Mouse (Mus musculus) cerebellum, postnatal 10 days (tissue): Measurements from ENCODE around the gene Ccdc160.

Experiments used
- DNase-seq, 2 experiments: peaks; one replicate each; pipeline ENCODE4 v3.0.0; 2021; ENCODE audit warnings: mixed read lengths in 2 of 2

The Ccdc160 gene

GRCm38 (mm10) chrX:52790980-52791593 lies at the start of gene Ccdc160:
TSS of gene Ccdc160 (plus strand) at chrX:52791200.
- peak; percentile 79 to 87 for DNase-seq

DNA sequence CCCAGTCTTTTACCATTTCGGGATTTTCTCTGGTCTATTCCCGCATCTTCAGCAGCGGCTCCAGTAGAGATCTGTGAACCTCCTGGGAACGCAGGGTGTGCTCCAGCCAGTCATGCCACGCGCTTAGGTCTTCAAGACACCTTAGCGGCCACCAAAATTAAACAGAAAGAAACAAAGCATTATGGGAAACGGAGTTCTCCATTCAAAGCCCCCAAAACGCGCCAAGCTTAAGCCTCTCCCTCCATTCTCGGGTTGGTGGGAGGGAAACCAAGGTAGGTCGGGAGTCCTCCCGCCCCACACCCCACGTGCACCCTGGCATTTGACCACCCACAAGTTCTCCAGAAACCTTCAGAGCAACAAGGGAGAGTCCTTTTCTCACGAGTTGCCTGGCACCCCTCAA lies 47.2 kb upstream of the Ccdc160 start:
- DNase-seq: peak; percentile 3 to 5

DNA sequence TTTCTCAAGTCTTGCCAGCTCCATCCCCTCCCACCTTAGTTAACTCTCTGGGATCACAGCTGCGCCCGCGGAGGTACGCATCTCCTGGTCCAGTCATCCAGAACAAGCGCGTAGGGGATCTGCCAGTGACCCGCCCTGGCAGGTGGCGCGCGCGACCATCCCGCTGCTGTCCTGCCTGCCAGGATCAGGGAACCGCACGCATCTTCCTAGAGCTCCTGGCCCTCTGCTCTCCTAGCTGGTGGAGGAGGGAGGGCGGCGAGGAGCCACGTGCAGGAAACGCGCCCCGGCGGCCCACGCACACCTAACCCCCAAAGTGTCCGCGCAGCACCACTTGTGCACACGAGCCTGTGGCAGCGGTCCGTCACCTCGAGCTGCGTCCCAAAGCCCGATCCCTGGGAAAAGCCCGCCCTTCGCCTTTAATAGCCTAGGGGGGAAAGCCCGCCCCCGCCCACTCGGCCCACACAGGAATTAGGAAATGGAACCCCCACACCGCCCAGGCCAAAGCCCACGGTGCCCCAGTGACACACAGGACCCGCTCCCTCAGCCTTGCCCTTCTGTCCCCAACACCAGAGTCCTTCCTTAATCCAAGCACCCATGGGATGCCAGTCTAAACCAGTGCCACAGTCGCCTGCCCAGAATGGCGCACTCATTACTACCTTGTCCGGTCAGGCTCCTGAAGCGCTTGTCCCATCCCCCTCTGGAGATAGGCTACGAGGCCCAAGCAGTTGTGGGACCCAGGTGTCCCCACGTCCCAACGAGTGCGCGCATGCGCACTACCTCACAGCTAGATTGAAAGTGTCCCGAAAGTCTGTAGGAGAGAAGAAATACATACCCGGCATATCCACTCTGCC lies 46.6 kb upstream of the Ccdc160 start:
- DNase-seq: peak; percentile 27 to 29

- peak; percentile 0 to 5 for DNase-seq
Measured at GRCm38 (mm10) chrX:52745462-52745861, 45.5 kb upstream of the Ccdc160 start.

GRCm38 (mm10) chrX:52745917-52746316 lies 45.1 kb upstream of the Ccdc160 start:
- peak in 1 of 2 experiments; percentile 0 for DNase-seq

- peak in 1 of 2 experiments; percentile 0 for DNase-seq
Measured at GRCm38 (mm10) chrX:52746849-52747248, 44.2 kb upstream of the Ccdc160 start.

- DNase-seq: no peak
Measured at GRCm38 (mm10) chrX:52753491-52754085, 37.4 kb upstream of the Ccdc160 start.

DNA sequence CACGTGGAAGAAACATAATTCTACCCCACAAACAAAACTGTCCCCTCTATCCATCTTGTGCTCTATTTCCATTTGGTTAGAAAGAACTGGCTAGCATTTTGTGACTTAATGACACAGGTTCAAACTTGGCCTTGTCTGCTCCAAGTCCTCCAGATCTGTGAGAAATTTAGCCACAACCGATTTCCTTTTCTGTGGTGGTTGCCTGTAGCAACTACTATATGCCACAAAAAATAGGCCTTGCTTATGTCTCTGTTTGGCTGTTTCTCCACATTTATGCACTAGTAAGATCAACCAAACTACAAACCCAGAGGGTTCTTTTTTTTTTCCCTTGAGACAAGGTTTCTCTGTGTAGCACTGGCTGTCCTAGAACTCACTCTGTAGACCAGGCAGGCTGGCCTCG lies 33.8 kb upstream of the Ccdc160 start:
- no peak for DNase-seq

- DNase-seq: no peak
Measured at GRCm38 (mm10) chrX:52759232-52759631, 31.8 kb upstream of the Ccdc160 start.

GRCm38 (mm10) chrX:52760191-52760945 lies 30.6 kb upstream of the Ccdc160 start:
- no peak for DNase-seq

- no peak for DNase-seq
Measured at GRCm38 (mm10) chrX:52762221-52762620, 28.8 kb upstream of the Ccdc160 start.

- DNase-seq: peak; percentile 25 to 27
Measured at GRCm38 (mm10) chrX:52775973-52776372, 15.0 kb upstream of the Ccdc160 start.

DNA sequence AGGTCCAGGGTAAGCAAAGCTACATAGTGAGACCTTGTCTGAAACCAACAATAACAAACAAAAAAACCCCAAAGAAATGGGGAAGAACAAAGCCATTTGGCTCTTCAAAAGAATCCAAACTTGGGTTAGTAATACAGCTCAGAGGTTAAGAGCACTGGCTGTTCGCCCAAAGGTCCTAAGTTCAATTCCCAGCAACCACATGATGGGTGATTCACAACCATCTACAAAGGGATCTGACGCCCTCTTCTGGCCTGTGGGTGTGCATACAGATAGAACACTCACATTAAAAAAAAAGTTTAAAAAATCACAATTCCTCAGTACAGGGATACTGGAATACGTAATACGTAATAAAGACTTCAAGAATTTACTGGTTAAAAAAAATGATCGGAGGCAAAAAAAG lies 13.3 kb upstream of the Ccdc160 start:
- no peak for DNase-seq

GRCm38 (mm10) chrX:52783898-52784297 lies 7.1 kb upstream of the Ccdc160 start:
- DNase-seq: no peak

DNA sequence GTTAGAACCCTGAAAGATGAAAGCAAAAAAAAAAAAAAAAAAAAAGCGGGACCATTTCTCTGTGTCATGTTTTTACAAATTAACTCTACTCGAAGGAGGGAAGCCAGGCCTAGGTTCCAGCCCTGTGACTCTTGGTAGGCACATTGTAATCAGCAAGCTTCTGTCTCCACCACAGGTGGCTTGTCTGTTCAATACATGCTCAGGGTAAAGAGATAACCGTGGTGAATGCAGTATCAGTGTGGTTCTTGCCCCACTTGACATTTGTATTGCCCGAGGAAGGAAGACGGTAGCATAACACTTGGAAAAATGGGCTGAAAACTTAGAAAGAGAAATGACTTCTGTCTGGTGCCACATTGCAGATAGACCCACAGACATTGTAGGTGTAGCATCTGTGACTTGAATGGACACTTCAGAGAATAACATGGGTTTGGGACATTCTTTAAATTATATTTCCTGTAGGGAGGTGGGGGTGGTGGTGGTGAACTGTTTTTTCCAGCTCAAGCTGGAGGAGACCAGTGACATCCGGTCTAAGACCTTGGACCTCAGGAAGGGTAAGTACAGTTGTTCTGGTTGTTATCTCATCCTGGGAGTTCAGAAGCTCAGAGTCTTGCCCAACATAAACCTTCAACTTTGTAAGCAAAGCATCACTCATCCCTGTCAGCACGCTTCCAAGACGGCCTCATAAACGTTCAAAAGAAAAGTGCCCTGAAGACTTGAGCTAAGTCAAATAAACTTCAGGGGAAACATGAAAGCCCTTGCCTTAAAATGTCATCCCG lies 1.1 kb downstream of the Ccdc160 start:
- no peak for DNase-seq

DNA sequence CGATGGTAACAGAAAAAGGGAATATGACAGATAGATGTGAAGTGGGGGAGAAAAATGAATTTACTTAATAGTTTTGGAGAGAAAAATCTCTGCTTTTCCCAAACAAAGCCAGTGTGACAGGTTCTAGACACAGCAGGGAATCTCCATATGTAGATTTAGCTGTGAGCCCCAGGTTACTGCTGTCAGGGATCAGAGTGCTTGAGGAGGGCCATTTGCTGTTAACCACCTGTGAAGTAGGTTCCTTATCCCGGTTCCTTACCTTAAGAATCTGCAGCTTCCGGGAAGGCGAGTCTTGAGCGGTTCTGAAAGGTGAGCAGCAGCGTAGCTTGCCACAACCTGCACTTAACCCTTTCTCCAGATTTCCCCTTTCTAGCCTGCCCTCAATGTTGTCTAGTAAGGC lies 1.9 kb downstream of the Ccdc160 start:
- DNase-seq: no peak

DNA sequence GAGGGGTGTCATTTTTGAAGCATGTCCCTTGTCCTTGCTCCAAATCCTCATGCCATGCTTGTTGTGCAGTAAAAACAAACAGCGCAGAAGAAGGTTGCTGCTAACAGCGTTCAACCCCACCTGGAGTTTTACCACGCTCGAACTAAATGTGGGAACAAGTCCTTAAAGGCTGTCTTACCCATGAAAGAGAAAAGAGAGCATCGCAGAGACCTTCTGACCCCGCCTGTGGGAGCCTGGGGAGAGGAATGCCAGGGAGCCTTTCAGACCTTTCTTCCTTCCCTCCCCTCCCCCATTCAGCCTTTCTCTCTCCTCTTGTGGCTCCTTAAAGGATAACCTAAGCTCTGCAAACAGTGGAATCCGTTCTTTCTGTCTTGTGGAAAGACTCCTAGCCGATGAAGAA lies 4.8 kb downstream of the Ccdc160 start:
- no peak for DNase-seq

- DNase-seq: no peak
Measured at GRCm38 (mm10) chrX:52797031-52797625, 6.1 kb downstream of the Ccdc160 start.

DNA sequence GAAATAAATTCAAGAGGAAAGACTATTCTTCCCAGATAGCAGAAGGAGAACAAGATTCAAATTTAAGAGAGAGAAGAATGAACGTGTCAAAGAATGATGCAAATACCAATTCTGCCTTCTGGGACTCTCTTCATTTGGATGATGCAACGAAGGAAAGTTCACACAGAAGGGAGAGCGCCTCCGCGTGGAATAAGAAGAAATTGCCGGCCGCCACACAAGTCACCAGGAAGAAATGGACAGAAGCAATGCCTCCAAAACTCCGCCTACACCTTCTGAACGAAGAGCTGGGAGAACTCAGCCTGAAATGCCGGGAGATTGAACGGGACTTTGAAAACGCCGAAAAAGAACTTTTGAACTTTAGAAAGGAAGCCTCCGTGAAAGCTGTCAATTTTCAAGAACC lies 7.3 kb downstream of the Ccdc160 start:
- no peak for DNase-seq

- DNase-seq: peak; percentile 5
Measured at GRCm38 (mm10) chrX:52799566-52799965, 8.6 kb downstream of the Ccdc160 start.

DNA sequence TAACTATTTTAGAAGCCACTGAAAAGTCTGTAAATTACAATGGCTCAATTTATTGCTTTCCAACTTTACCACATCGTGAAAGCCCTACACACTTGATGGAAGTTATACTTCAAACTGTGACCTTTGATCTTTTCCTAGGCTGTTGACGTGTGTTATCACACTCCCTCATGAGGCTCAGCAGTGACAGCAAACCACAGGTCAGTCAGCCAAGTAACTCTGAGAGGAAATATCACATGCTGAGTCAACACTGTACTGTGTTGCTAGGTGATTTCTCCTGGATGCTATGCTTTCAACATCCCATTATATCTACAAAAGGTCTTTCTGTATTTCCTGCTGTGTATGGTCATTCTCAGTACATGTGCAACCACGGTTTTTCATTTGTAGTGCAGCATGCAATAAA lies 28.3 kb downstream of the Ccdc160 start:
- no peak for DNase-seq
